Mouse (Mus musculus) inflammation-experienced regulatory T-cells, adult 6 months (primary cell): ENCODE measurements around the gene Celf2. TPM values are rescaled to one million over a fixed set of nuclear protein-coding genes. Genes with fewer than 3 reads are reported as not detected.

Experiments
- ATAC-seq: one replicate; pipeline ENCODE4 v1.8.0; 2017
- polyA plus RNA-seq, 3 experiments: library from polyadenylated mRNA; unstranded; fragments of 100-300 nt; shearing (Covaris generic); gene quantifications; one replicate each; pipeline ENCODE4 v1.2.1; 2017

Celf2 gene
- polyA plus RNA-seq, 3 experiments from 2014 or later: 179 to 241 (median 217) TPM

GRCm38 (mm10) chr2:6648877-6649276 lies 860.5 kb downstream of the Celf2 start:
- no peak for ATAC-seq

DNA sequence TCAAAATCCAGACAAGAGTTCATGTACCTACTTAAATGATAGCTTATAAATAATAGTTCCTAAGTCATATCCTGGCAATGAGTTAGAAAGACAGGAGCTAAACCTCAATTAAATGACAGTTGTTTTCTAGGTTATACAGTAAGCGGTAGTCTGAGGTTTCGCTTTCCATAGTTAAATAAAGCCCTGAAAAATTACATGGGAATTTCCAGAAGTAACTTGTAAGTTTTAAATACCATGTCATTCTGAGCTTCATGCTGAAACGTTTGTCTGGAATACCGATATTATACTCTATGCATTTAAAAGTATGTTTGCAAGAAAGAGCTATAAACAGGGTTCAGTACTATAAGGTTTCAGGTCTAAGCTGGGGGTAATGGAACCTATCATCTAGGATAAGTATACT lies 862.3 kb downstream of the Celf2 start:
- peak; percentile 23 for ATAC-seq

DNA sequence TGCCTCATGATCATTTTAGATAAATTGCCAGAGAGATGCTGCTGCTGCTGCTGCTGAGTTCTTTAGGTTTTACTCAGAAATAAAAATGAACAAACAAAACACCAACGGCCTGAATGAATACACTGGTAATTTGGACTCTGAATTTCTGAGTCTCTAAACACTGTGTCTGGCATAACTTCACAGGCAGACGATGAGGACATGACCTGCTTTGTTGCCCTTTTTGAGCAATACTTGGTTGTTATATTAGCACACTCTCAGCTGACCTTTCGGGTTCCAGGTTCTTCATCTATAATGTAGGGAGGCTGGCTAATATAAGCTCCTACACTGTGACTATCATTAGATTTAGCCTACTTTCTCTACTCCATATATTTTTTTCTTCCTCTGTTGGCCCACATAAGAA lies 863.0 kb downstream of the Celf2 start:
- ATAC-seq: no peak

DNA sequence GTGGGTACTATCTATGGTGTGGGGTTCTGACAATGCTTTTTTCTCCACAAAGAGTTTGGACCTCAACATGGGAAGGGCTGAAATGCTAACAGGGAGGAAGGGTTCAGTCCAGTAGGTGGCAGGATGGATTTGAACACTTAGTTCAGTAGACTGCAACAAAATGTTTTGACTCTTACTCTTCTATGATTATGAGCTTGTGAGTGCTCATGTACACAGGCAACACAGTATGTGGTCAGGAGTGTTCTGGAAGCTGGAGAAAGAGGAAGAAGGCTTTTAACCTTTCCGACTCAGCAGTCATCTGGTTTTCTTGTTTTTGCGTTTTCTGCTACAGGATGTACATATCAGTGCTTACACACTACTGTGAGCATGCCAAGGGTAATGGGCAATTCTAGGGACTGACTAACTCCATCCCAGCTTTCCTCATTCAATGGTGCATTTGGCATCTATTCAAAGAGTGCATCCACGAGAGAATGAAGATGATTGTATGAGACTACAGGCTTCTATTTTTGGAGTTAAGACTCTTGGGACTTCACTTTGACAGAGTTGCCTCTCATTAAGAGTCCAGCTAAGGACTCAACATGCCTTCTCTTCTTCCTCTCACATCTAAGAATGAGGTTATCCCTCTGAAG lies 867.0 kb downstream of the Celf2 start:
- ATAC-seq: peak; percentile 26

DNA sequence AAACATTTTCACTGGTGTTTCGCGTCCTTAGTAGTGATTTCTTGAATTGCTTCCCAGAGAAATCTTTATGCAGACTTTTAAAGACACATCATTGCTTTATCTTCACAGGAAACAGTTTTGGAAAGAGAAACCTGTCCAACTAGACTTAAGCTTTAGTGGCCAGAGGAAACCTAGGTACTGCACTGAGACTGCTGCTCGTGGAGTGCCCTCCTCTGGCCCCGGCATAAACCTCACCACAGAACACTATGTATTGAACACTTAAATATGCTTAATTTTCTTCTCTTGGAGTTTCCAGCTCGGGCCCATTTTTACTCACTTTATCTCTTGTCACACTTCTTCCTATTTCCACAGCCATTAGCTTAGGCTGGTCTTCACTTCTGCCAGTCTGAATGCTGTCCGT lies 870.0 kb downstream of the Celf2 start:
- ATAC-seq: no peak

DNA sequence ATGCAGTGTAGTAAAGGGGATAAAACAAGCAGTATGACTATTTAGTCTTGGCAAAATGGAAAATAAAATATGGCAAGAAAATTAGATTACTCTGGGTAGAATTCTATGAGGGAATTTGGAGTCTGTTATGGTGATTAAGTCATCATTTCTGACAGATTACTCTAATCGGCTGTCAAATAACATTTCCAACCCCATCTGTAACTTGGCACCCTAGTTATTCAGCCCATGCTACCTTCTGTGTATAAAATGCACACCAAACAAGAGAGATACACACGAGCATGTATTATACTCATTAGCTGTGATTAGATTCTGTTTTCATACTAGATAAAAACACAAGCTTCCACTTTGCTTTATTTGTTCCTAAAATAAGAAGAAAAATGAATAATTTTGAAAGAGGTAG lies 872.2 kb downstream of the Celf2 start:
- no peak for ATAC-seq

GRCm38 (mm10) chr2:6634899-6635298 lies 874.5 kb downstream of the Celf2 start:
- ATAC-seq: no peak

DNA sequence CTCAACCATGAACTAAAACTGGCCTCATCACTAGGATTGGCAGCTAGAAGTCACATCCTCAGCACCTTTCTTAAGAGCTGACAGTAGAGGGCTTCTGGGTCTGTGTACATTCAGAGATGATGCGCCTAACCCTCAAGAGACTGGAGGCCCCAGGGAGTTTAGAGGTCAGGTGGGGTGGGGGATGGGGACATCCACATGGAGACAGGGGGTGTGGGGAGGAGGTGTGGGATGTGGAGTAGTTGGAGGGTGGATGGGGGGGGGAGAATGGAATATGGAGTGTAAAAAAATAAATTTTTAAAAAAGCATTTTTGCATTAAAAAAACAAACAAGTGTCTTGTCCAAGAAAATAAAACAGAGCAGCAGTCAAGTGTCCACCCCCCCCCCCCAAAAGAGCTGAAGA lies 876.2 kb downstream of the Celf2 start:
- no peak for ATAC-seq

DNA sequence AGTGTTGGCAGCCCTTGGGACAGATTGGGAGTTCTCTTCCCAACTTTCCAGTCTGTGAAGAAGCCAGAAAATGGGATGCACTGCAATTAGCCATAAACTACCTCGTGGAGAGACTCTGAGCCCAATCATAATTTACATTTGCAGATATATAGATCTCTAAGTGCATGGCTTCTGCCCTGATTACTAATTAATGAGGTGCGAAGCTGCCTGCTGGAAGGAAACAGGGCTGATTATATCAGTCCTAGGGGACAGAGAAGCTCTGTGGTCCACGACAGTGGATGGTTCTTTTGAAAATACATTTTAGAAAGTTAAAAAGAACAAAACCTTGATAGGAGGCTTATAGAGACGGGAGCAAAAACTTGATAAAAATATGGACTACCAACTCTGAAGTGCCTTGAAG lies 885.6 kb downstream of the Celf2 start:
- no peak for ATAC-seq

DNA sequence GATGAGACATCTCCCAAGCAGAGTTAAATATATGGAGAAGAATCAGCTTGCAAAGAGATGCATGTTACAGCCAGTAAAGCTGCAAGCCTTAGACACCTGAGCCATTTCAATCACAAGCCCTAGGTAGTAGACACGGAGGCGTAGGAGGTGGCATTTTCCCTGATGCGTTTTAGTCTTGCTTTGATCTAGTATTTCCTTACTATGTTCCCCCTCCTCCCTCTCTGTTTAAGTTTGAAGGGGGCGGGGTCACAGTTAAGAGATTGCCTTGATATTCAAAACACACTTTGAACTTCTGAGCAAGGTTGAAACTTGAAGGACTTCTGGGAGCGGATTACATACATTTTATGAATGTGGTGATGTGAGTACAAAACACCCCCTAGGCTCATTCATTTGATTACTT lies 887.3 kb downstream of the Celf2 start:
- peak; percentile 96 for ATAC-seq

- ATAC-seq: no peak
These were observed 890.5 kb downstream of the Celf2 start for GRCm38 (mm10) chr2:6618856-6619255.

GRCm38 (mm10) chr2:6618450-6618849 lies 890.9 kb downstream of the Celf2 start:
- no peak for ATAC-seq

GRCm38 (mm10) chr2:6604347-6604746 lies 905.0 kb downstream of the Celf2 start:
- ATAC-seq: no peak

GRCm38 (mm10) chr2:6603880-6604279 lies 905.5 kb downstream of the Celf2 start:
- no peak for ATAC-seq

- ATAC-seq: no peak
These were observed 907.2 kb downstream of the Celf2 start for GRCm38 (mm10) chr2:6602163-6602562.

DNA sequence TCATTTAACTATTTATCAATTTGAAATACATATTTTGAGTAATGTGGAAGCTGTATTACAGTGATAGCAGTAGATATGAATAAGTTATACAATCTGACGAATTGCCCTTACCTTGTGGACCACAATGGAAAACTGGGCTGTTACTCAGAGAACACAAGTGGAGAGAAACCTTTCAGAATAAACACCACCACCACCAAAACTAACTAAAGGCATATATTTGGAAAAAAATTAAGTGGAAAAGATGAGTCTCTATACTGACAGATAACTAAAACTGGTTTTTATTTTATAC lies 910.5 kb downstream of the Celf2 start:
- ATAC-seq: peak; percentile 41

DNA sequence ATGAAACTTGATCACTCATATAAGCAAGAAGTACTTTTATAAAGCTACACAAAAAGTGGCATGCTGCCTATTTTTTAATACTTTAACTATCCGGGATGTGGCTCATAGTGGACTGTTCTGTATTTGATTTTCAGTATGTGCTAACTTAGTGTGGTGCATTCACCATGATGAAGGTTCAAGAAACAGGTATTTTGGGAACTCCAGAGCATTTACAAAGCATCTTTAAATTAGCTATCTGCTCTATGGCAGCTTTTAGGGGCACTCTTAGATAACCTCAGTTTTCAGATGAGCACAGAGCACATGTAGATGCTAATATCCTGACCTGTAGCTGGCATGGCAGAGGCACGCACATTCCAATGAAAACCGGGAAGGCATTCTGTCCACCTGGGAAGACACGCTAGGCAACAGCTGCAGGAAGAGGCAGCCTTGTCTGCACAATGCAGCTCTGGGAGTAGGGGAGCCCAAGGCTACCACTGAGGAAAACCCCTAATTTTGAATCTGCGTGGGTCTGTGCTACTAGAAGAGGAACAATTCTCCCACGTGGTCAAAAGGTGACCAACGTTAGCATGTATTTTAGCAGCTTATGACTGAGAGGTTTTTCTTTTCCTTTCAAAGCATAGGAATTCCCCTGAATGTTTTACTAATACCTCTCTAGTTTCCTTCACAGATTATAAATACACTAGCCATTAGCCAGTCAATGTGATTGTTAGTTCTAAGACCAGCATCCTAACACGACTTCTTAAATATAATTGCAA lies 911.1 kb downstream of the Celf2 start:
- ATAC-seq: peak; percentile 68

- no peak for ATAC-seq
These were observed 914.6 kb downstream of the Celf2 start for GRCm38 (mm10) chr2:6594736-6595135.

DNA sequence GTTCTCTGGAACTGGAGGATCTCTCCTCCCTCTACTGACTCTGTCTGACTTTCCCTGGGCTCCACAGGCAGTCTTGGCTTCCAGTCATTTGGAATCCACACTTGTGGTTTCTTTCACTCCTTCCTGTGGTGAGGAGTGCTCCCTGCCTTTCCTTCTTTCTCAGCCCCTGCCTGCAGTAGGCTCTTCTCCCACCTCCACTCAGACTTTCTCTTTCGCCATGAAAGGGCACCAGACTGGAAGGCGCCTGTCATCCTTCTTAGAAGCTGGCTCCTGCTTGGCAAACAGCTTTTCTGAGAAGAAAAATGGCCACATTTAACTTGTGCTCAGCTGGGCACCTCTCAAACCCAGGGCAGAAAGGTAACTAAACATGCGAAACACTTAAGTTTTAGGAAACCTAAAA lies 915.2 kb downstream of the Celf2 start:
- ATAC-seq: no peak

DNA sequence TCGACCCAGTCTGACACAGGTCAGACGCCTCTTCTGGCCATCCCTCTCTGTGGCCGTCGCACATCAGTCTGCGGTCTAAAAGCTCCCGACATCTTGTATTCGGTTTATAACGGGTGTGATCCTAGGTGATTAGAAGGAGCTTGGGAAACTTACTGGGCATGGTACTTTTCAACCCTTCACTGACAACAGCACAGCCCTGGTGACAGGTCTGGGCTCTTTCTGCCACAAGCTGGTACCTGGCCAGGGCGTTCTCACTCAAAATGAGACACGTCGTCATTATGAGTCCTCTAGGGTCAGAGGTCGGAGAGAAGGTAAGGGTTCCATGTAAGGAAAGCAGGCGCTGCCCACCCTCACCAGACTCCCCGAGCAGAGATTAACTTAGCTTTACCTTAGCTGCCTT lies 915.6 kb downstream of the Celf2 start:
- ATAC-seq: no peak

GRCm38 (mm10) chr2:6586122-6586681 lies 923.2 kb downstream of the Celf2 start:
- no peak for ATAC-seq

GRCm38 (mm10) chr2:6585069-6585754 lies 924.2 kb downstream of the Celf2 start:
- ATAC-seq: no peak

DNA sequence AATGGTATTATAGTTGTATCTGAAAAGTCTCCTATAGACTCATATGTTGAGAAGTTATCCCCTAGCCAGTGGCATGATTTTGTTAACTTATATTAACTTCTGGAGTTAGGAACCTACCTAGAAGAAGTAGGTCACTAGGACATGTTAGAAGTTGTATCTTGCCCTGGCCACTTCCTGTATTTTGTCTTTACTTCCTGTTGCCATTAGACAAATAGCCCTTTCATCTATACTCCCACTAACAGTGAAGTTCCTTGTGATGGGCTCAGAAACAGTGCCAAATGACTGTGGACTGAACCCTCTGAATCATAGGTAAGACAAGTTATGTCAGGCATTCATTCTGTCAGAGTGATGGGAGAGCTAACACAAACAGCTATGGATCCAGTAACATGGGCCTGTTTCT lies 926.7 kb downstream of the Celf2 start:
- peak; percentile 78 for ATAC-seq

DNA sequence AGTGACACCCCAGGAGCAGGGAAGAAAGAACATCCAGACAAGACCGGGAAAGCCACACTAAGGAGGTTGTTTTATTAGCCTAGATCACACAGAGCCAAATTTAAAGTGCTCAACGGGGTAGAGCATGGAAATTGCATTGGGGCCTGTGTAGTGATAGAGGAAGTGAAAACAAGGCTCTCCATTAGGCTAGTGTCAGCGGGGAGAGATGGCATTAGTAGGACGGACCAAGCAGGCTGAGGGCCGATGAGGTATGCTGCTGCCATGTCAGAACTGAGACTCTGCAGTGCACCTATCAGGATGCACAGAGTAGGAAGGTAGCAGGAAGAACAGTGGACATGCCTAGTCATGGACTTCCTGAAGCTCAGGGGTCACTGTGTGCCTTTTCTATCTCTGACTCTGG lies 929.3 kb downstream of the Celf2 start:
- ATAC-seq: no peak
